Mouse (Mus musculus) kidney, postnatal 36 days (tissue): ENCODE data around the gene Dock4.

Experiments
- DNase-seq, 2 experiments: peaks; one replicate each; pipeline ENCODE4 v3.0.0; 2021 to 2022; ENCODE audit warnings: mixed read lengths in 2 of 2

Gene Dock4

DNA sequence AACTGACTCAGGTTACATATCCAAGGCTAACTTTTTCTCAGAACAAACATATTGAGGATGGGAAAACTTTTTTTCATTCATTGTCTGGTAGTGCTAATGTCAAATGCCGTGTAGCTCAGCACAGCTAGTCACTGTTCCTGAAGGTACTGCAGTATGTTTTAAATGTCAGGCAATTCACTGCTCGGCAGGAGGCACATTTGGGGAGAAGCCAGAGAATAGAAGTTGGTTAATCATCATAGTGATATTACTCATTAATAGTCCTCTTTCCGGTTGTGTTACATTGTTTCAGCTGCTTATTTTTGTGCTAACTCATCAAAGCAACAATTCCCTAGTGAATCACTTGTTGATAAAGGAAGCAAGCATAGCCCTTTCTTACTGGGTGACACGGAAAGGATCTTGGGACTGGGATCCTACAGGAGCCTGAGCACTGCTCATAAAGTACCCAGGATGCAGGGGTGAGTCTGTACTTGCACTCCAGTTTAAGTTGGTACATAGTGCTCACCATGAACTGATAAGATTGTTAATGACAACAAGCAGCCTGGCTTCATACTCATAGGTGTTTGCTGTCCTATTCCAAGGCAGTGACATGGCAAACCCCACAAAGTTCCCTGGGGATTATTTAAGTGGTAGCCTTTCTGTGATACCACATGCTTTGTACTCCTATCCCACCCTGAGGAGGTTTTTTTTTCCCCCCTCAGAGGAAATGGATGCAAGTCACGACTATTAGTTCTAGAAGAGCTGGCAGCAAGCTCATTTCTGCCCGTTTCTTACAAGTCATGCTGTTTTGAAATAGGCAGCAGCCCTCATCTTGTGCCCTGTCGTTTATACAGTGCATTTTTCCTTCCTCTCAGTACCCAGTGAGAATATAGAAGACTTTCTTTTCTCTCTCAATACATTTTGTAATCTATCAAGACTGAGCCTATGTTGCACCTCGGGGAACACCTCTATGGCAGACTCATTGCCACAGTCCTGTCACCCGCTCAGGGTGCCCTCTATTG lies 123.5 kb downstream of the Dock4 start:
- DNase-seq, result peak; percentile 42 to 61

DNA sequence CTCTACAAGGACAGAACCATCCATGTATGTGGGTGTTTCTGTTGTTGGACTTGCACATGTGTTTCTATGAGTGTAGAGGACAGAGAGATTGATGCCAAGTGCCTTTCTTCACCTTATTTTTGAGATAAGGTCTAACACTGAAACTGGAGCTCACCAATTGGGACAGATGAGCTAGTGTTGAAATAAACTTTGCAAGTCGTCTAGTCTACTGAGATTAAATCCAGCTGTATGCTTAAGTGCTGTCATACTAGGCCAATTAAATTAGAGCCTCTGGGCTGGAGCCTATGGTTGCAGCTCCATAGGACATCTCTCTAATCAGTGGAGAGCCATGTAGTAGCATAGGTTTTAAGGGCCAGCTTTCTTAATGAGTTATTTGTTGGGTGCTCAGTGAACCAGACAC lies 124.5 kb downstream of the Dock4 start:
- DNase-seq, result no peak

DNA sequence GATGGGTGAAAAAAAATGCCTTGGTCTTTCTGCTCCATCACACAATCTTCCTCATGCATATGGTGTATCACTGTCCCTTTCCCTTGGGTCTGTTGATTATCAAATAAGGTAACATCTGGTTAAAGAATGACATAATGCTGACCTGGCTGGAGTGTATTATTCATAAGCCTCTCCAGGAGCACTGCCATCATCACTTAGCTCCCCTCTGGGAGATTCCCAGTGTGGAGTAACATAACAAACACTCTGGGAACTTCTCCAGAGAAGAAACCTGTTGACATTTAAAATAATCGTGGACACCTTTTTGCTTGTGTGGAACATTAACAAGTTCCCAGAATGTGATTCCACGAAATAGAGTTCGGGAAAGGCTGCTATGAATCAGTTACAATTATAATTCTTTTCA lies 128.3 kb downstream of the Dock4 start:
- DNase-seq, result no peak

DNA sequence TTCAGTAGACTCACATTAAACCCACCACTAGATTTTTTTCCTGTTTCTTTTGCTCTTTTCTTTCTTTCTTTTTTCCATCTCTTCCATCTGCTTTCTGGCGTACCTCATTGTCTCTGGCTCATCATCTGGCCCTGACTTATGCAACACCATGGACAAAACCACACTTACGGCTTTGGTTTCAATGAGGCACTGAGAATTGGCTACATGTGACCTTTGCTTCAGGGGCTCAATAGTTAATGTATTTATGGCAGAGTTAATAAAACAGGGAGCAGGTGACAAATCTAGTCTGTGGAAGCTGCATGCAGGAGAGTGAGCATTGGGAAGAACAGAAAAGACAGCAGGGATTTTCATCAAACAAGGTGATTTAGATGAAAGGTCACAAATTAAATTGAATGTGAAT lies 131.0 kb downstream of the Dock4 start:
- DNase-seq, result no peak

DNA sequence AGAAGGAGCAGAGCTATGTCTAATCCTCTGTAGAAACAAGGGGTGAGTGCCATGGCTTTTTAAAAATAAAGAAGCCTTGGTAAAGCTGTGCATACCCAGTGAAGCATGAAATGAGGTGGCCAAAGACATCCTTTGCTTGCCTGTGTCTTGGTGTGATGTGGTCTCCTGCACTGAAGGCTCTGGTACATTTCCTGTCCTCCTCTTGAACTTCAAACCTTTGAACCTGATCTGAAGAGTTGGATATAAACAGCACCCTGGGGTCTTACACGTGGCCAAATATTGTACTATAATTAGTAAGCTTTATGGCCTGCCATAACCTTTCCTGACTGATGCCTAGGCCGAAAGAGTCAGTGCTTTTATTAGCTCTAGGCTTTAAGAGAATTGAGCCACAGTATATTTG lies 134.6 kb downstream of the Dock4 start:
- DNase-seq, result no peak

DNA sequence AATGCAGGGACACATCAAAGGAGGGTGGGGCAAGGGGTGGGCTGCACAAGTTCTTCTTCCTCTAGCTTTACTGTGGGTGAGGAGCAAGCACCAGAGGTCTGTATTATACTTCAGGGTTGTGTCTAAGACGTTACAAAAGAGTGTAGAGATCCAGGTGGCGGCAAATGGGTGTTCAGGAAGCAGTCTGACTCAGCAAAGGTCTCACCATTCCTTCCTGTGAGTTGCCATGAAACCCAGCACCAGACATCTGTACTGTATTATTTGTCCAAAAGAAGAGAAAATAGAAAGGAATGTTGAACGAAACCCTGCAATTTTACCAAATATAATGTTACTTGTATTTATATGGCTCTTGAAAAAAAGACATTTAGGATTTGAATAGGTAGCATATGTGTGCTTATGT lies 135.3 kb downstream of the Dock4 start:
- no peak for DNase-seq

DNA sequence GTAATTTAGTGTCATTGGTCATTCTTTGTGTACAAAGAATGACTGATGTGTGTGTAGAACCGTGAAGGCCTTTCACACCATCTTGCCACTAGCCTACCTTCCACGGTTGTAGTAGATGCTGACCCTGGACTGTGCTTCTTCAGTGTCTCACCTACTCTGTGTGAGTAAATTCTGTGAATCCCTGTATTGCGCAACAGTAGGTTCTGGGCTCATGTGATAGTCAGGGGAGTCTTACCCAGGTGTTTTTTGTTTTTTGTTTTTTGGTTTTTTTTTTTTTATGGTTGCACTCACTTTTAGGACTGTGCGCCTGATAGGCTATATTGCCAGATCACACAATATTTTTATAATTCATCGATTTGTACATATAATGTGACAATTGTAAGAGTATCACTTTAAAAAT lies 136.3 kb downstream of the Dock4 start:
- no peak for DNase-seq

DNA sequence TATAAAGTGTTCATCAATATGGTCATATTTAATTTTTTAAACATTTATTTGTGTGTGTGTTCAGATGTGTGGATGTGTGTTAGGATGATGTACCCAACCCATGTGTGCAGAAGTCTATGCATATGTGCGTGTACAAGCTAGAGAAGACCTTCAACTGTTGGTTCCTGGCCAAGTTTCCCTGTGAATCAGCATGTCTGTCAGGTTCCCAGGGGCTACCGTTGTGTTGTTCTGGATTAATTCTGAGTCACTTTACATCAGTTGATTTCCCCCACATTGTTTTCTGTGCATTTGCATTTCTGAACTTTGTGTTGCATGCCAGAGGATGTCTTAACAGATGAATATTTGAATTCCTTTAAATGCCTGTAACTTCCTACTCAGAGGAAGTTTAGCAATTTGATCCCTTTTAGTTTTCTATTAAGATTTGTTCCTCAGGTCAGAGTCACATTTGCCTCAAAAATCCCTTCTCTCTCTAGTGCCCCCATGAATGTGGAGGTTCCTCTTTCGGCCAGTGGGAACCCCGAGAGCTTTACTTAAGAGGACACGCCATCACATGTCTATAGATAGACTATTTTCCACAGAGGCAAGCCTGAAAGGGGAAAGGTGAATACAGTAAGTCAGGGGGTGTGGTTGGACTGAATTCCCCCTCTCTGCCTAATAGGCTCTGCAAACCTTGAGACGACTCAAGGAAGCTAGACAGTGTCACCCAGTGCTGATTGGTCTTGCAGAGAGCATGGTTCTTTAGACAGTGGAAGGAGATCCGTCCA lies 139.0 kb downstream of the Dock4 start:
- no peak for DNase-seq

DNA sequence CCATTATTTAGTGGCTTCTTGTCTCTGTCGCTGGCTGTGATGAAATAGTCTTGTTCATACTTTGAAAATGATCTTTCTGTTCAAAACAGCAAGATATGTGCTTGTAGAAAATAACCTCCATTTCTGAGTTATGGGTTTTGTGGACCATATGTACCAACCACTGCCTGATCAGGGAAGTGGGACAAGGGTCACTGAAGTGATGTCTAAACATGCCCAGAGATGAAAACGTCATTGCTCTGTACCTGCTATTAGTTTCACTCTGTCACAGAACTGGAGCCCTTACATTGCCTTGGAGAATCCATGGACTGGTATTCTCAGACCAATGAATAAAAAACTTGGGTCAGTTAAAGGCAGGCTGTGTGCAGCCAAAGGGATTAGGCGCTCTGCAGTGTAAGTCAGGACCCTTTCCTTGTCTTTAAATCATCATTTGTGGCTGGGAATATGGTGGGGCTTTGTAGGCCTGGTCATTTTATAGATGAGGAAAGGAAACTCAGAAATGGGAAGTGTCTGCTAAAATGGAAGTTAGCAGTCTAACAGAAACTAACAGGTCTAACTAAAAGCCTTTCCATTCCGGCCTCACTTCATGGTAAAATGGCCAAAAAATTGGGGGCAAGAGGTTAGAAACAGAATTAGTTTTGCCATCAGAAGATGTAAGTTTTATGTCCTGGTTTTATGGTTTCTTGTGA lies 139.8 kb downstream of the Dock4 start:
- DNase-seq, result no peak

DNA sequence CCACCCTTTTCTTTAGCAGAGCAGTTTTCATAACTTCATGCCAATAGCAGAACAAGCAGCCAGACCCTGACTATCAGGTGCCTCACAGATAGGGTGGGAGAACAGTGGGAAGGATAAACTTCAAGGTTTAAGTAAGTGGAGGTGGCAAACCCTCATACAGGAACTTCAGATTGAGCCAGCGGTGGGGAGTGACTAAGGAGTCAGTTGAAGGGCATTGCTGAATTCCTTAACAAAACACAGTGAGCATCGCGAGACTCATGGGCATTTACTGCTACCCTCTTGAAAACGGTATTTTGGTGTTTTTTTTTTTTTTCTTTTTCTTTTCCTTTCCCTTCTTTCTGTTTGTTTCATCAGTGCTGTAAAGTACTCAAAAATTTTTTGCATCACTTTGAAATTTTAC lies 148.4 kb downstream of the Dock4 start:
- DNase-seq, result no peak

DNA sequence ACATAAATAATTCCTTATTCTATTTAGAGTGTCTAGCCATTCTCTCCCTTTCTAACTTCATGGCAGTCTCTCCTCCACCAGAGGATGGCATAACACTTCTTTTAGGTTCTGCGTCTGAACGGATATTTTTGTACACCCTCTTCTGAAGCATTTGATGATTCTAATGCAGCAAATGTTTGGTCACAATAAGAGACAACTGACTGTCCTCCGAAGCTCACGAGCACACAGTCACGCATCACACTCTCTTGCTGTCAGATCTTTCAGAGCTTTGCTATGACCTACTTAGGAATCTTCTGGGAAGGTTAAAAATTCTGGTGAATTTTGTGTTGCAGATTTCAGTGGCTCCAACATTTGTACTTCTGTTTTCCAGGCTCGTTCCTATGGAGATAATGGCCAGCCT lies 149.7 kb downstream of the Dock4 start:
- DNase-seq, result no peak

DNA sequence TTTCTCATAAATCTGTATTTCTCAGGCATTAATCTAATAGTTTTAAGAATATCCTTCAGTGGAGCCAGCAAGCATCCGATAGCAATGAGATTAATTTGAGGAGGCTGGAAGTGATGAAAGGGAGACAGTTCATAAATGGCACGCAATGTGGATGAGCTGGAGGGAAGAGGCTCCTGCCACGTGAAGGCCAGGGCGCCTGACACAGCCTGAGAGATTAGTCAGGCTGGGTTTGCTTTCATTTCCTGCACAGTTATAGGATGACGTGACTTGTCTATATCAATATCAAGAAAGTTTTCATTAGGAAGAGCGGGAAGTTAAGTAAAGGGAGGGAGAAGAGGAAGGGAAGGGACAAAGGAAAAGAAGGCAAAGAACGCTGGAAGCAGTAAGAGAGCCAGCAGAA lies 150.3 kb downstream of the Dock4 start:
- DNase-seq, result no peak

DNA sequence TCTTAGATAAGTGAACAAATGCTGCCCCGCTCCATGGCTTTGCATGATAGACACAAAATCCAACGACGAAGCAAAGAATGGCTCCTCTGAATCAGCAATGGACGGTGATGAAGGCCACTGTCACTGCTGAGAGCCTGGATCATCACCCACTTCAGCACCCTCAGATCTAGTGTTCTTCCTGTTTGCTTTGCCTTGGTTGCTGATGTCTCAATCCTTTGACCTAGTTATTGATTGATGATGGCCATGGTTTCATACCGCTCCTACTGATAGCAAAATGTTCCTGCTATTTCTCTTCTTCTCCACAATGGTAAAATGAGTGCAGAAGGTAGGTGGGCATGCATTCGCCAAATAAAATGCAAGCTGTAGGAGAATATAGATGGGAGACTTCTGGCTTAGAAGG lies 150.7 kb downstream of the Dock4 start:
- DNase-seq, result no peak

DNA sequence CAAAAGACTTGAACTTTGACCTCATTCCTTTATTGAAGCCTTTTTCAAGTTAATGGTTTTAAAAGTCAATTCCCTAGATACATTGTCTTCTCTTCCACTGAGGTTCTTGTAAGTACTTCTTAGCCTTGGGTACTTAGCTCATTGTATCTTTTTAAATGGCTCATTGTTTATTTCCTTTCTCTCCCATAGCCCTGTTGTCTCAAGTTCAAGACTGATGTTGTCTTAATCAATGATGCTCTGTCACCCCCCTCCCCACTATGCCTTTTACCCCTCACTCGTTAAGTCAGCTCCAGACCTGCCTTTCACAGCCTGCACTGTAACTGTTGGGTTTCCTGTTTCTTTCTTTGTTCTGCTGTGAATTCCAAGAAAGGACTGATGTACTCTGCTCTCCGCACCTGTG lies 154.2 kb downstream of the Dock4 start:
- DNase-seq, result no peak

DNA sequence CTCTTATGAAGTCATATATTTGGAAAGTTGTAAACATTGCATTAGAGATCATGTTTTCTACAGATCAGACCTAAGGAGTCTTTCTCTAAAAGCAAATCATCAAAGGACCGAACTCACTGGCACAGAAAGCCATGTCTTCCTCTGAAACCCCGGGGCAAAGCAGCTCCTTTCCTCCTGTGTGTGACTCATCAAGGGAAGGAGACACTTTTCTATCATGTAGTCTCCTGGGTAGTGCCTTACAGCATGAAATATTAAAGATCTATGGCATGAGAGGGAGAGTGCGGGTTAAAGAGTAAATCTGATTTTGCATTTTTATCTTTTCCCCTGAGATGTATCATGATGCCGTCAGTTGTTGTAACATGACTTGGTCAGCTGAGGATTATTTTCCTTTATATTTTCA lies 159.8 kb downstream of the Dock4 start:
- no peak for DNase-seq

DNA sequence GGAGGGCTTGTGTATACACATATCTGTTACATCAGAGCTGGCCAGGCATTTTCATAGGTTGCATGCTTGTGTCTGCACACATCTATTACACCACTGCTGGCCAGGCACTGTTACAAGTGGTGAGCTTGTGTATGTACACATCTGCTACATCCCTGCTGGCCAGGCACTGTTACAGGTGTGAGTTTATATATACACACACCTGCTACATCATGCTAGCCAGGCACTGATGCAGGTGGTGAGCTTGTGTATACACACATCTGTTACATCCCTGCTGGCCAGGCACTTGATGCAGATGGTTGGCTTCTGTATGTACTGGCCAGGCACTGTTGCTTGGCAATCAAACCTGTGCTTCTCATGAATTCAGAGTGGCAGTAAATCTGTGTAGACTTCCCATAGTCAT lies 177.2 kb downstream of the Dock4 start:
- DNase-seq, result no peak

DNA sequence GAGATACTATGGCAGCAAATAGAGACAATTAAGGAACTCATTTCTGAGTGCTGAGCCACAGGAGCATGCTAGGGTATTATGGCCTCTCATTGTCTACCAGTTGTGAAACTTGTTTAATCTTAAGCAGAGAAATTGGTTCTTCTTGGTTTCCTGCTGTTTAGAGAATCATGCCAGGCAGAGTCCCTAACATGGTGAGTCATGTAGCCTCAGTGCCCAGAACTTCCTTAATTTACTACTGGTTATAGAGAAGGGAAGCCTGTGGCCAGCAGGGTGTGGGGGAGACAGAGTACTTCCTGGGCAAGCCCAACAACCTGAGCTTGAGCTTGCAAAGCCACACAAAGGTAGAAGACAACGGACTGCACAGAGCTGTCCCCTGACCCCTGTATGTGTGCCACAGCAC lies 180.8 kb downstream of the Dock4 start:
- no peak for DNase-seq

DNA sequence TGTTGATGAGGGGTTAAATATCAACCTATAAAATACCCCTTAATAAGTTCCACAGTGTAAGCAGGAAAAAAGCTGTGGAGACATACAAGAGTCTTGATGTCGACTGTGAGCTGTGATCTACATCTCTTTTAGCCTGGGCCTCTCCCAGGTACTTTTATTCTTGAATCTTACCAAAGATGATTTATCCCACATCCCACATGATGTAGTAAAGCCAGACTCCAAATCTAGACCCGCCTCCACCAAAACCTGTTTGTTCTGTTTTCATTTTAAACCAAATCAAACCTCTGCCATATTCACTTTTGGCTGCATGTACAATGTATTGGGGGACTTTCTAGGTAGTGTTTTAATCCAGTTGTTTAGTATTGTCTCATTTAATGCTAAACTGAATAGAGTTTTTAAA lies 187.5 kb downstream of the Dock4 start:
- no peak for DNase-seq

DNA sequence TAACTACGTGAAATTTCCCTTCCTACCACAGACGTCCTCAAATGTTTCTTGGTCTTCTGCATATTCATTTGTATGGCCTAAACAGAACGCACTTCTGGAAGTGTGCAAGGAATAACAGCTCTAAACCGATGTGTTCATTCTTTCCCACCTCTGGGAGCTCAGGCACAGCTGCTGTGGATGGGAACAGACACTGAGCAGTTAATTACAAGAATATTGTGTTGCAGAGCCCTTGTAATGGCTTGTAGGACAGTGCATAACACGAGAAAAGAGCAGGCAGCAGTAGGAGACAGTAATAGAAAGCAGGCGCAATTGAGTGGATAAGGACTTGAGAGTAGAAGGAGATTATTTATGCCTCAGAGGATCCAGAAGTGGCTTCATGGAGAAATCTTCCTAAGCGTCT lies 188.4 kb downstream of the Dock4 start:
- no peak for DNase-seq

DNA sequence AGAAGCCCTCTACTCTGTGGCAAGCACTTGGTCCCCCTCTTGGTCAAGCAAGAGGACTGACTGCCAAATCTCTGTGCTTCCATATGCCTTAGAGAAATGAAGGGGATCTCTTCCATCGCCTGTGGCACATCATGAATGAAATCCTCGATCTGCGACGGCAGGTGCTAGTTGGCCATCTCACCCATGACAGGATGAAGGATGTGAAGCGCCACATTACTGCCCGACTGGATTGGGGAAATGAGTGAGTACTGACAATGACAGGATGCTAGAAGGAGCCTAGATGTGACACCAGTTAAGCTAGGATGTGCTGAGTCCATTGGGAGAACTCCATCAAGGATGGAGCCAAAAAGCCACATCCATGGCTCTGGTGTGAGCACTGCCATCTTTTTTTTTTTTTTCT lies 190.2 kb downstream of the Dock4 start:
- no peak for DNase-seq

DNA sequence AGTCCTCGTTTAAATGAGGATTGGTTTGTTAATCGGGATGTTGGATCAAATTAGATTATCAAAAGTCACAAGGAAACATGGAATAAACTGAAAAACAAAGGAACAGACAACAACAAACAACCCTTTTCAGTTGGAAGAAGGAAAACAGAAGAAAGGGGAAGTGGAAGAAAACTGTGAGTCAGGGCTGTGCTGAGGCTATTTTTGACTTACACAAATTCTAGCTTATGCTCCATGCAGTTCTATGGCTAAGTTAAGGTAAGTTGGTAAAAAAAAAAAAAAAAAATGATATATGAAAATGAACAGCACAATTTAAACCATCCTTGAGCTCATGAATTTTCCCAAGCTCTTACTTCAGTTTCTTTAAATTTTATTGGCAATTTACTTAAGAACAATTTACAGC lies 191.7 kb downstream of the Dock4 start:
- no peak for DNase-seq

DNA sequence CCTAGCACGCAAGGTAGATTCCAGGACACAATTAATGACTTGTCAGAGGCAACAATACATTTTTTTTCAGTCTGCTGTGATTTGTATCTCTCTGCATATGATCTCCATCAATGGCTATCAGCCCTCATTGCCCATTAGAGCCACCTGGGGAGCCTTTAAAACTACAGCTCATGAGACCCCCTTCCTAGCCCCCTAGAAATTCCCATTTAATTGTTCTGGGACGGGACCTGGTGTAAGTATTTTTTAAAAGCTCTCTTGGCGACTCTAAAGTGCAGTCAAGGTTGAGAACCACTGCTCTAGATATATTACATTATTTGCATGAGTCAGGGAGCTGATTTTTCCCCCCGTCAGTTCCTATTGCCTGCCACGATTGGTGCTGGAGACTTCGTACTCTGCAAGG lies 200.1 kb downstream of the Dock4 start:
- no peak for DNase-seq

DNA sequence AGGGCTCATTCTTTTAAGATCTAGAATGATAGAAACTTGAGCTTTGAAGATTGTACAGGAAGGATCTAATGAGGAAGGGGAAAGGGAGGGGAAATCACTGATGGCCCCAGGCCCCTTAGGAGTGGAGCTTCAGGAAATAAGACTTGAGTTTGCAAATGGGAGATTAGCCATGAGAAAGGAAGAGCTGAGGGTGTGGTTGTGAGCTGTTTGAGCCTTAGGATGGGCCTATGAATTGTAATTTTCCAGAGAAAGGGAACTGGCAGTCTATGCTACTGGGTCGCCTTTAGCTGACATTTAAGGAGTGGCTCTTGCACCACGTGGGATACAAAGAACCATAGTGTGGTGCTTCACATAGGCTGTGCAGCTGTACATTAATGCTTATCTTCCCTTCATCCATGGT lies 208.6 kb downstream of the Dock4 start:
- DNase-seq, result peak in 1 of 2 experiments; percentile 14

DNA sequence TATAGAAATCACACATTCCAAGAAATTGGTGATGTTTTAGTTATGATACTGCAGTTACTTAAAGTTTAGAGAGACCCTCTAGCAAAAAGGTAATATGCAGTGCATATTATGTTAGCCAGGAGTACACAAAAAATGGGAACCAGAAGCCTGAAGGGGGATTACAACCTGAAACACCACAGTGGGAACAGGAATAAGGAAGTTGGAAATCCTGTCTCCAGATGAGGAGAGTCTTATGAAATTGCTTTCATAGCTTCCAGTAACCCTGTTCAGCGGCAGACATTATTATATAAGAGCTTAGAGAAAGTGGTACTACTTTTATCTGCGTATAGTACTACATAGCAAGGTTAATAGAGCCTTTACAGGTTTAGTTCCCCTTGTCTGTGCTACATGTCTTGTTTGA lies 210.1 kb downstream of the Dock4 start:
- DNase-seq, result no peak
